Mouse (Mus musculus) heart, embryonic 16.5 days (tissue): ENCODE measurements around the gene Unc13c. TPM values are rescaled to one million over a fixed set of nuclear protein-coding genes. Genes with fewer than 3 reads are reported as not detected.

Experiments used
- ATAC-seq: fragments of 200-750 bp; cut with Nextera tagmentation; replicated peaks from 2 replicates; pipeline ENCODE4 v1.8.0; 2017; ENCODE audit warnings: moderate number of reproducible peaks; ENCODE audit not compliant: insufficient read depth, low FRiP score; ENCODE audit errors: extremely low read depth
- H3K27ac ChIP-seq: fragments of 300-500 bp; sonication (generic); 2 replicates; pipeline ENCODE4 v1.5.1; 2014; ENCODE audit warnings: mild to moderate bottlenecking, low read length, control low read depth, moderate library complexity
- H3K27me3 ChIP-seq: fragments of 300-500 bp; sonication (generic); 2 replicates; pipeline ENCODE4 v1.6.1; 2014; ENCODE audit warnings: low read length, mixed read lengths; ENCODE audit not compliant: control insufficient read depth, insufficient read depth
- H3K36me3 ChIP-seq: fragments of 300-500 bp; sonication (generic); 2 replicates; pipeline ENCODE4 v1.6.1; 2014; ENCODE audit not compliant: control insufficient read depth, insufficient read depth
- H3K4me1 ChIP-seq: fragments of 300-500 bp; sonication (generic); 2 replicates; pipeline ENCODE4 v1.6.1; 2014; ENCODE audit warnings: low read length, mixed read lengths; ENCODE audit not compliant: control insufficient read depth, insufficient read depth
- H3K4me2 ChIP-seq: fragments of 300-500 bp; sonication (generic); 2 replicates; pipeline ENCODE4 v1.6.1; 2014; ENCODE audit warnings: low read depth, mild to moderate bottlenecking, control low read depth, low read length
- H3K4me3 ChIP-seq: fragments of 300-500 bp; sonication (generic); 2 replicates; pipeline ENCODE4 v1.5.1; 2014; ENCODE audit warnings: mild to moderate bottlenecking, control low read depth, low read length
- H3K9ac ChIP-seq: fragments of 300-500 bp; sonication (generic); 2 replicates; pipeline ENCODE4 v1.6.1; 2014; ENCODE audit warnings: low read length, control low read depth
- H3K9me3 ChIP-seq: fragments of 300-500 bp; sonication (generic); replicated peaks from 2 replicates; pipeline ENCODE4 v1.6.1; 2016; ENCODE audit warnings: low read length; ENCODE audit not compliant: control insufficient read depth
- WGBS: fragments of 180-500 bp; shearing (Covaris S2); extraction: QIAGEN DNeasy Blood & Tissue Kit; methylation state at CpG from one replicate; pipeline ENCODE4 v1.1.7; 2014; 5-methylcytosine and 5-hydroxymethylcytosine counted together
- polyA plus RNA-seq: library from polyadenylated mRNA; unstranded; fragments of >200 nt; fragmentation: Nextera tagmentation; extraction: Ambion mirVana; gene quantifications from 2 replicates; pipeline ENCODE4 v1.2.1, GENCODE M21; 2015

Gene Unc13c
- polyA plus RNA-seq, 1 experiment from 2014 or later: 1.4 TPM

GRCm38 (mm10) chr9:73612896-73613295, 355.9 kb downstream of the Unc13c start:
- Histone ChIP-seq H3K27me3 (no peaks in the 10 kb centered on the region), H3K27ac (no peak overlapping the region), H3K9ac (no peak overlapping the region), H3K4me1 (no peaks in the 10 kb centered on the region), H3K4me2 (no peak overlapping the region), H3K9me3 (no peaks in the 10 kb centered on the region), H3K36me3 (no peaks in the 10 kb centered on the region), H3K4me3 (no peak overlapping the region)
- 76% methylated on average over 4 of the region's 4 CpGs for WGBS
- no peak for ATAC-seq

DNA sequence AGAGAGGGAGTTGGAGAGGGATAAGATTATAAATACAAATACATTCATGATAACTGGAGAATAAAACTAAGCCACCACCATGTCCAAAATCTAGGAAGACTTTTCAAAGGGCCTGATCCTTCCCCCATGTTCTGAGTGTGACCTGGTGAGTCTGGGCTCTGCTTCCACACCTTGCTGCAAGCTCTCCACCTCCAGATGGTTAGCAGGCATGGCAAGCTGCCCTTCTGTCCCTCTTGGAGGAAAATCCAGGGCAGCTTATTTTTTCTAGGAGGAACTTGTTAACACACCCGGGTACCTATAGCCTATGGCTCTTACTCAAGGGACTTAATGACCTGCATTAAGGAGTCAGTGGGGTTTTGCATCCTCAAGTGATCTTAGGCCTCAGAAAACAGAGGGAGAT, 364.8 kb downstream of the Unc13c start:
- Histone ChIP-seq H3K27me3 (no peaks in the 10 kb centered on the region), H3K4me2 (no peak overlapping the region), H3K36me3 (no peaks in the 10 kb centered on the region), H3K9me3 (no peaks in the 10 kb centered on the region), H3K4me1 (no peaks in the 10 kb centered on the region), H3K9ac (no peak overlapping the region), H3K4me3 (no peak overlapping the region), H3K27ac (no peak overlapping the region)
- WGBS: 68% methylated on average over 1 of the region's 1 CpGs
- ATAC-seq: no peak

GRCm38 (mm10) chr9:73565558-73565957, 403.2 kb downstream of the Unc13c start:
- H3K36me3 ChIP-seq: peaks cover 2% of the 10 kb centered on the region; the same call in 1 of the 2 replicates
- no peak overlapping the region for H3K4me2 ChIP-seq
- no peaks in the 10 kb centered on the region for H3K4me1 ChIP-seq
- no peak overlapping the region for H3K9ac ChIP-seq
- peaks cover 4% of the 10 kb centered on the region for H3K9me3 ChIP-seq
- 63% methylated on average over 4 of the region's 4 CpGs for WGBS
- no peak overlapping the region for H3K4me3 ChIP-seq
- ATAC-seq: no peak
- H3K27me3 ChIP-seq: no peaks in the 10 kb centered on the region
- no peak overlapping the region for H3K27ac ChIP-seq

DNA sequence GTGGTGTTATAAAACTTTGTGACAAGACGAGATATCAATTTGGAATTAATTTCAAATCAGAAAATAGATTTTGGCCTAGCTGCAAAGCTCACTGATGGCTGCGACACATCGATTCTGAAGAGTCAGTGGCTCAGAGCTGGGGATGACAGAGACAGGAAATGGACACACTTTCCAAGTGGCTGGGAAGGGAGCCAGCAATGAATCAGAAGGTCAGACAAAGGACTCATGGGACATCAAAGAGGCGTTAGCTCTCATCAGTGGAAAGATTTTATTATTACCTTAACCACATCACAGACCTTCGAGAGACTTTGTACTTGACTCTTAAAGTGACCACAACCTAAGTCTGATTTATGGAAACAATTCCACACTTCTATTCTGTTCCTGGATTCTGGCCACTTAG, 408.7 kb downstream of the Unc13c start:
- H3K36me3 ChIP-seq: no peaks in the 10 kb centered on the region
- peak; percentile 55 for ATAC-seq

DNA sequence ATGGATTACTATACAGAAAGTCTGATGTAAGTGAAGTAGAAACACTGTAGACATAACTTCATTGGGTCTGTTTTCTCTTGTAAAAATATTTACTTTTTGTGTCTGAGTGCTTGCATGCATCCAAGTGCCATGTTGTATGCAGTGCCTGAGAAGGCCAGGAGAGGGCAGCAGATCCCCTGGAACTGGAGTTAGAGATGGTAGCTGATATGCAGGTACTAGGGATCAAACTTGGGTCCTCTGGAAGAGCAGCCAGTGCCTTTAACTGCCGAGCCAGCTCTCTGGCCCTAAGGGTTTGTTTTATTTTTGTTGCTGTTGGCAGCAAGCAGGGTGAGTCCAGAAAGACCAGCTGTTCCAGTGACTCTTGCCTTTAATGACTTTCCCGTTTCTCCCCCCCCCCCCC, 411.0 kb downstream of the Unc13c start:
- H3K27ac ChIP-seq: no peak overlapping the region
- no peaks in the 10 kb centered on the region for H3K4me1 ChIP-seq
- no peaks in the 10 kb centered on the region for H3K36me3 ChIP-seq
- 60% methylated on average over 1 of the region's 2 CpGs for WGBS
- H3K4me2 ChIP-seq: no peak overlapping the region
- no peaks in the 10 kb centered on the region for H3K27me3 ChIP-seq
- H3K9me3 ChIP-seq: no peaks in the 10 kb centered on the region
- H3K9ac ChIP-seq: no peak overlapping the region
- H3K4me3 ChIP-seq: no peak overlapping the region
- ATAC-seq: no peak

More for the DNA sequence above, 408.7 kb downstream of the Unc13c start:
- WGBS: 20% methylated on average over 5 of the region's 5 CpGs
- no peak overlapping the region for H3K27ac ChIP-seq
- no peak overlapping the region for H3K4me2 ChIP-seq
- no peak overlapping the region for H3K9ac ChIP-seq
- H3K4me3 ChIP-seq: no peak overlapping the region
- no peaks in the 10 kb centered on the region for H3K27me3 ChIP-seq
- H3K4me1 ChIP-seq: no peaks in the 10 kb centered on the region
- H3K9me3 ChIP-seq: no peaks in the 10 kb centered on the region

DNA sequence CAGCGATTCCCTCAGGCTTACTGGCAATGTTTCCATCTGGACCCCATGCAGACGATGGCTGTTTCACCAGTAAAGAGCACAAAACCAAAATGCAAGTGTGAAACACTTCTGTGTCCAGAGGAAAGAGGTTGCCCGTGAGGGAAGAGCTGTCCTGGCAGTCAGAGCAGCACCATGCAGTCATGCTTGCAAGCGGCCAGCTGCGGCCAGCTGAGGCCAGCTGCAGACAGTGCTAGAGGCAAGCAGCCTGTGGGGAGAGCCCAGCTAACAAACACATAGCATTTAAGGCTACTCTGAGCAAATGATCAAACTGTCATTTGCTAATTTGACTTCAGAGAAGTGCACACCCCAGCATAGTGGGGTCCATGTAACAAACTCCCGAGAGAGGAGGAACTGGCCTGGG, 413.4 kb downstream of the Unc13c start:
- ATAC-seq: no peak
- H3K27me3 ChIP-seq: no peaks in the 10 kb centered on the region
- no peak overlapping the region for H3K27ac ChIP-seq
- H3K4me3 ChIP-seq: no peak overlapping the region
- no peaks in the 10 kb centered on the region for H3K9me3 ChIP-seq
- peaks cover 7% of the 10 kb centered on the region for H3K4me1 ChIP-seq
- no peaks in the 10 kb centered on the region for H3K36me3 ChIP-seq
- H3K9ac ChIP-seq: no peak overlapping the region
- no peak overlapping the region for H3K4me2 ChIP-seq
- 81% methylated on average over 6 of the region's 6 CpGs for WGBS

GRCm38 (mm10) chr9:73472568-73472967, 496.2 kb downstream of the Unc13c start:
- ATAC-seq: no peak
- WGBS: 26% methylated on average over 3 of the region's 3 CpGs

DNA sequence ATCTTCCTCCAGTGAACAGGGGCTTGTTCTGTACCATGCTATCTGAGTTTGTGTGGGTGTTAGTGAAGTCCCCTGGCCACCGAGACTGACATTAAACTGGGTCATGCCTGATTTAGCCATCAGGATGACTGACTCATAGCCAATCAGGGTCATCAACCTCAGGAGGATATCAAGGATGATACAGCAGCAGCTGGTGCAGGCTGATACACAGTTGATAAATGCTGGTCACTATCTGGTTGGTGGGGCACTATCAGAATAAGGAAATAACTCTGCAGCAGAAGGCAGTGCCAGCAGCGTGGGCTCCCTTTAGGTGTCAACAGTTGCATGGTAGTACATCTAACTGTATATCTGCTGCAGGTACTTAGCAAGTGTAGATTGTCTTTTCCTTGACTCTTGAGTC, 506.7 kb downstream of the Unc13c start:
- Histone ChIP-seq H3K27me3 (no peaks in the 10 kb centered on the region), H3K9me3 (0 out of 2 replicates have a peak, but pooled peaks cover 3% of the 10 kb centered on the region), H3K4me2 (no peak overlapping the region), H3K36me3 (no peaks in the 10 kb centered on the region), H3K9ac (no peak overlapping the region), H3K4me3 (no peak overlapping the region), H3K27ac (no peak overlapping the region), H3K4me1 (no peaks in the 10 kb centered on the region)
- whole genome bisulfite sequencing: 85% methylated on average over 2 of the region's 2 CpGs
- ATAC-seq: no peak

More at GRCm38 (mm10) chr9:73472568-73472967, 496.2 kb downstream of the Unc13c start:
- Histone ChIP-seq H3K36me3 (no peaks in the 10 kb centered on the region), H3K9ac (no peak overlapping the region), H3K4me2 (no peak overlapping the region), H3K4me1 (no peaks in the 10 kb centered on the region), H3K4me3 (no peak overlapping the region), H3K27ac (no peak overlapping the region), H3K9me3 (no peaks in the 10 kb centered on the region), H3K27me3 (no peaks in the 10 kb centered on the region)

GRCm38 (mm10) chr9:73450009-73450408, 518.8 kb downstream of the Unc13c start:
- WGBS: 83% methylated on average over 6 of the region's 6 CpGs
- ATAC-seq: no peak
- Histone ChIP-seq H3K9me3 (peaks cover 2% of the 10 kb centered on the region; the same call in 1 of the 2 replicates), H3K4me3 (no peak overlapping the region), H3K36me3 (no peaks in the 10 kb centered on the region), H3K27ac (no peak overlapping the region), H3K27me3 (no peaks in the 10 kb centered on the region), H3K4me1 (no peaks in the 10 kb centered on the region), H3K4me2 (no peak overlapping the region), H3K9ac (no peak overlapping the region)

GRCm38 (mm10) chr9:73449216-73449615, 519.5 kb downstream of the Unc13c start:
- Histone ChIP-seq H3K4me3 (no peak overlapping the region), H3K4me2 (no peak overlapping the region), H3K27ac (no peak overlapping the region), H3K27me3 (no peaks in the 10 kb centered on the region), H3K36me3 (no peaks in the 10 kb centered on the region), H3K9ac (no peak overlapping the region), H3K4me1 (no peaks in the 10 kb centered on the region), H3K9me3 (peaks cover 2% of the 10 kb centered on the region; the same call in 1 of the 2 replicates)
- no peak for ATAC-seq
